8 mouse cellular contexts compared by ENCODE assay signal in genomic region chr12:80517977-80518376, GRCm38 (mm10). TPM values are rescaled to one million over a fixed set of nuclear protein-coding genes. Genes with fewer than 3 reads are reported as not detected.
DNase-seq lines count a peak whose midpoint lies in the region; ATAC-seq lines count a peak whose summit lies in the region.

TSS of gene Galnt16 (plus strand) at chr12:80518277.

- peak within 1 kb of the TSS; percentile 69 for H3K4me3 ChIP-seq in forebrain, embryonic 12.5 days (replicated peaks)
- peak within 1 kb of the TSS; percentile 83 for H3K4me3 ChIP-seq in midbrain, embryonic 16.5 days (ENCODE audit: low read depth, low read length)

- H3K4me1 ChIP-seq in forebrain, embryonic 12.5 days = peaks cover 30% of the 10 kb centered on the region
- H3K4me1 ChIP-seq in midbrain, embryonic 16.5 days (ENCODE audit: control insufficient read depth, insufficient read depth, low read length) = peaks cover 11% of the 10 kb centered on the region

- ATAC-seq in forebrain, embryonic 12.5 days (ENCODE audit: low FRiP score) = no peak
- peak; percentile 1; the same call in 1 of the 2 replicates for ATAC-seq in midbrain, embryonic 16.5 days
- no peak for ATAC-seq in activated CD4-positive, CD25-positive, alpha-beta regulatory T cell, adult 4 months
- ATAC-seq in megakaryocyte progenitor cell, adult 5-6 weeks (replicated peaks; ENCODE audit: poor library complexity) = no peak

- H3K9me3 ChIP-seq in forebrain, embryonic 12.5 days = no peaks in the 10 kb centered on the region
- no peaks in the 10 kb centered on the region for H3K9me3 ChIP-seq in midbrain, embryonic 16.5 days (replicated peaks; ENCODE audit: control insufficient read depth, low read length, poor library complexity, severe bottlenecking)

- H3K4me2 ChIP-seq in forebrain, embryonic 12.5 days = peak within 1 kb of the TSS; percentile 87
- peak within 1 kb of the TSS; percentile 74 for H3K4me2 ChIP-seq in midbrain, embryonic 16.5 days (ENCODE audit: low read length)

- no peak for DNase-seq in left cerebral cortex, adult 18-20 months (ENCODE audit: low spot score in 2 of 2)
- DNase-seq in left cerebral cortex, adult 9 months (ENCODE audit: low spot score in 2 of 2) = no peak
- DNase-seq in layer of hippocampus, postnatal 10 days (ENCODE audit: low spot score in 2 of 2) = no peak
- no peak for DNase-seq in Muller cell, postnatal 12 days (ENCODE audit: inconsistent ontology term)

- H3K27ac ChIP-seq in forebrain, embryonic 12.5 days = peak within 1 kb of the TSS; percentile 85
- H3K27ac ChIP-seq in midbrain, embryonic 16.5 days (ENCODE audit: low read length) = peak within 1 kb of the TSS; percentile 92

- WGBS in forebrain, embryonic 12.5 days = 5% methylated on average over 14 of the region's 14 CpGs
- WGBS in midbrain, embryonic 16.5 days = 5% methylated on average over 14 of the region's 14 CpGs

- peaks cover 44% of the 10 kb centered on the region for H3K27me3 ChIP-seq in forebrain, embryonic 12.5 days
- H3K27me3 ChIP-seq in midbrain, embryonic 16.5 days (ENCODE audit: control insufficient read depth, insufficient read depth, low read depth, low read length) = peaks cover 5% of the 10 kb centered on the region

- H3K9ac ChIP-seq in forebrain, embryonic 12.5 days = peak within 1 kb of the TSS; percentile 80
- H3K9ac ChIP-seq in midbrain, embryonic 16.5 days (ENCODE audit: low read depth, low read length) = peak within 1 kb of the TSS; percentile 80

- no peaks in the 10 kb centered on the region for H3K36me3 ChIP-seq in forebrain, embryonic 12.5 days (replicated peaks)
- no peaks in the 10 kb centered on the region for H3K36me3 ChIP-seq in midbrain, embryonic 16.5 days (ENCODE audit: control insufficient read depth, insufficient read depth, low read length)

RNA-seq across cellular contexts. Expression of gene Galnt16, which starts in this region (rescaled TPM):
- total RNA-seq in left cerebral cortex, adult 18-20 months (2021) = 10 to 100 TPM; 89.3 to 96.7 TPM
- 29.4 and 31.6 TPM in 2 replicates for polyA plus RNA-seq in forebrain, embryonic 12.5 days (2016; fragmentation: Nextera tagmentation; extraction: Ambion mirVana)
- 10 to 100 TPM; 84.0 to 91.5 TPM for total RNA-seq in layer of hippocampus, postnatal 10 days (2021)
- polyA plus RNA-seq in midbrain, embryonic 16.5 days (2015; fragmentation: Nextera tagmentation; extraction: Ambion mirVana) = 41.8 and 43.3 TPM in 2 replicates
- not detected for polyA plus RNA-seq in activated CD4-positive, CD25-positive, alpha-beta regulatory T cell, adult 4 months (2017; shearing (Covaris generic))
- not detected in 2 replicates for total RNA-seq in megakaryocyte progenitor cell, adult 5-6 weeks (2015)
- not detected in 2 replicates for total RNA-seq in megakaryocyte progenitor cell, adult 5-6 weeks (2017)

Comparison
In these comparisons a context has a peak if more than half of its experiments do, and no peak if none do; other contexts are left out.
1. RNA of gene Galnt16 (total RNA-seq): 89.3 to 96.7 TPM in left cerebral cortex, adult 18-20 months and 84.0 to 91.5 TPM in layer of hippocampus, postnatal 10 days; not detected in megakaryocyte progenitor cell, adult 5-6 weeks; every median in the first group is over 10 times any median in the second.
2. RNA of gene Galnt16 (polyA plus RNA-seq): 41.8 to 43.3 TPM in midbrain, embryonic 16.5 days and 29.4 to 31.6 TPM in forebrain, embryonic 12.5 days; not detected in activated CD4-positive, CD25-positive, alpha-beta regulatory T cell, adult 4 months; every median in the first group is over 10 times any median in the second.